Mouse (Mus musculus) liver, adult 2 months (tissue): ENCODE measurements around the gene Gtsf2. TPM values are rescaled to one million over a fixed set of nuclear protein-coding genes. Genes with fewer than 3 reads are reported as not detected.
"Not testable (repeated sequence)": the region's sequence is repeated elsewhere in the genome, so short reads cannot be mapped to it uniquely, and the experiment has no call there.

Experiments used
- DNase-seq: peaks from one replicate; pipeline ENCODE4 v3.0.0-alpha.2; 2011; ENCODE audit warnings: low read depth, low spot score; ENCODE audit errors: extremely low read depth
- H3K27ac ChIP-seq: fragments of 200-500 bp; replicated peaks from 2 replicates; pipeline ENCODE4 v1.5.1; 2012; ENCODE audit warnings: low read depth, mild to moderate bottlenecking, control low read depth, inconsistent platforms, low read length; ENCODE audit not compliant: insufficient read depth
- H3K27me3 ChIP-seq: fragments of 200-500 bp; 2 replicates; pipeline ENCODE4 v1.6.1; 2012; ENCODE audit warnings: mild to moderate bottlenecking, moderate library complexity, low read length, inconsistent platforms; ENCODE audit not compliant: control insufficient read depth, insufficient read depth
- H3K36me3 ChIP-seq: fragments of 200-500 bp; 2 replicates; pipeline ENCODE4 v1.6.1; 2012; ENCODE audit warnings: low read length, inconsistent platforms; ENCODE audit not compliant: control insufficient read depth, insufficient read depth
- H3K4me1 ChIP-seq: fragments of 200-500 bp; 2 replicates; pipeline ENCODE4 v1.6.1; 2011; ENCODE audit warnings: low read length; ENCODE audit not compliant: control insufficient read depth, insufficient read depth
- H3K4me3 ChIP-seq: fragments of 200-500 bp; 2 replicates; pipeline ENCODE4 v1.5.1; 2011; ENCODE audit warnings: low read depth, mild to moderate bottlenecking, control low read depth, low read length, moderate library complexity; ENCODE audit not compliant: insufficient read depth
- H3K79me2 ChIP-seq: fragments of 200-500 bp; 2 replicates; pipeline ENCODE4 v1.6.1; 2012; ENCODE audit warnings: inconsistent platforms, mild to moderate bottlenecking, low read length, moderate library complexity; ENCODE audit not compliant: control insufficient read depth, insufficient read depth
- H3K9ac ChIP-seq: fragments of 200-500 bp; 2 replicates; pipeline ENCODE4 v1.6.1; 2012; ENCODE audit warnings: low read depth, mild to moderate bottlenecking, control low read depth, inconsistent platforms, low read length
- CTCF ChIP-seq: fragments of 200-500 bp; IDR thresholded peaks from 2 replicates; pipeline ENCODE4 v1.5.1; 2011; ENCODE audit warnings: low read depth, low read length, control low read depth
- POLR2A ChIP-seq: fragments of 200-500 bp; IDR thresholded peaks from 2 replicates; pipeline ENCODE4 v1.6.1; 2011; ENCODE audit warnings: low read length, control low read depth; ENCODE audit not compliant: insufficient read depth; ENCODE audit errors: extremely low read depth
- WGBS: fragments of 180-500 bp; shearing (Covaris S2); methylation state at CpG from one replicate; pipeline ENCODE4 v1.1.7; 2018; 5-methylcytosine and 5-hydroxymethylcytosine counted together
- polyA plus RNA-seq: library from polyadenylated mRNA; depleted of rRNA; stranded (reverse); fragments of >200 nt; gene quantifications from 2 replicates; pipeline ENCODE4 v1.2.3, GENCODE M21; 2012; rRNA removed
- total RNA-seq: library from RNA; depleted of rRNA; stranded (reverse); fragments of >200 nt; gene quantifications from 2 replicates; pipeline ENCODE4 v1.2.3, GENCODE M21; 2014; rRNA removed

Gtsf2 gene
- total and polyA plus RNA-seq, 2 experiments, result not detected

DNA sequence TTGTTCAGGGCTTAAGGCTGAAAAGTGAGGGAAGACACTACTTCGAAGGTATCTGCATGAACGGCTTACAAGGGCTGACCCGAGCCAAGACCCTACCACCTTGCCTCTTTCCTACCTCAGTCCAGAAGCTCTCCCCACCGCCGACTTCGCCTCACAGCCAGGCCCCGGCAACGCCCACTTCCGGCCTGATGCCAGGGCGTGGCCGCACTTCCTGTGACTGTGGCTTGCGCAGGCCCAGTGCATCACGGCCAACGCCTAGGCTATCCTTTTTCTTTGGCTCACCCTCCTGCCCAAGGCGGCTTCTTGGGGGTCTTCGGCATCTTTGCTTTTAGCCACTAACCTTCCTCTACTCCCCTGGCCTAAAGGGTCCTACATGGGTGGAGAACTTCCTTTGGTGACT, 18.0 kb downstream of the Gtsf2 start, which contains the start of gene Gtsf1:
Gene Gtsf1, minus strand, starts transcription at position 230 of the 400 bp plus-strand sequence.
- no peaks in the 10 kb centered on the region for H3K36me3 ChIP-seq
- H3K9ac ChIP-seq, result no peak within 1 kb of the TSS
- no peaks in the 10 kb centered on the region for H3K27me3 ChIP-seq
- H3K4me3 ChIP-seq, result no peak within 1 kb of the TSS
- TF ChIP-seq POLR2A, result no peak
- TF ChIP-seq CTCF, result no peak
- no peaks in the 10 kb centered on the region for H3K79me2 ChIP-seq
- WGBS, result 94% methylated on average over 16 of the region's 16 CpGs
- no peaks in the 10 kb centered on the region for H3K4me1 ChIP-seq
- no peak for DNase-seq
- no peak within 1 kb of the TSS for H3K27ac ChIP-seq

GRCm38 (mm10) chr15:103427017-103427416, 21.3 kb downstream of the Gtsf2 start:
- TF ChIP-seq CTCF (no peak), POLR2A (no peak)
- 44% methylated on average over 2 of the region's 2 CpGs for WGBS
- Histone ChIP-seq H3K4me3 (no peak overlapping the region), H3K36me3 (no peaks in the 10 kb centered on the region), H3K79me2 (no peaks in the 10 kb centered on the region), H3K27ac (no peak overlapping the region), H3K4me1 (no peaks in the 10 kb centered on the region), H3K9ac (no peak overlapping the region), H3K27me3 (no peaks in the 10 kb centered on the region)
- no peak for DNase-seq

GRCm38 (mm10) chr15:103405586-103405985, 42.7 kb downstream of the Gtsf2 start:
- H3K36me3 ChIP-seq, H3K4me3 ChIP-seq, DNase-seq, H3K79me2 ChIP-seq, H3K4me1 ChIP-seq, H3K27ac ChIP-seq, H3K9ac ChIP-seq, H3K27me3 ChIP-seq: not testable (repeated sequence)
- WGBS, result 93% methylated on average over 3 of the region's 3 CpGs

DNA sequence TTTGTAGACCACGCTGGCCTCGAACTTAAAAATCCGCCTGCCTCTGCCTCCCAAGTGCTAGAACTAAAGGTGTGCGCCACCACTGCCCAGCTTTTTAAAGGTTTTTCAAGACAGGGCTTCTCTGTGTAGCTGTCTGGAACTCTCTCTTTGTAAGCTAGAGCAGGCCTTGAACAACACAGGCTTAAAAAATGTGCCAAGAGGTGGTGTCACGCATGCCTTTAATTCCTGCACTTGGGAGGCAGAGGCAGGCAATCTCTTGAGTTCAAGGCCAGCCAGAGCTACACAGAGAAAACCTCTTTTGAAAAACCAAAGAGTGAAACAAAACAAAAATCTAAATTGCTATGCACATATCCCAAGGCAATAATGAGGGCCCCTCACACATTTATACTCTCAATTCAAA, 46.9 kb downstream of the Gtsf2 start:
- no peak overlapping the region for H3K27ac ChIP-seq
- H3K9ac ChIP-seq, result no peak overlapping the region
- H3K79me2 ChIP-seq, result no peaks in the 10 kb centered on the region
- 95% methylated on average over 5 of the region's 5 CpGs for WGBS
- H3K27me3 ChIP-seq, result no peaks in the 10 kb centered on the region
- no peak for TF ChIP-seq POLR2A
- no peak for TF ChIP-seq CTCF
- H3K4me1 ChIP-seq, result no peaks in the 10 kb centered on the region
- no peaks in the 10 kb centered on the region for H3K36me3 ChIP-seq
- H3K4me3 ChIP-seq, result no peak overlapping the region
- no peak for DNase-seq

- no peak overlapping the region for H3K4me3 ChIP-seq
- no peaks in the 10 kb centered on the region for H3K36me3 ChIP-seq
- no peak overlapping the region for H3K9ac ChIP-seq
- H3K27ac ChIP-seq, result no peak overlapping the region
- no peak for TF ChIP-seq CTCF
- no peak for TF ChIP-seq POLR2A
- H3K79me2 ChIP-seq, result no peaks in the 10 kb centered on the region
- no peaks in the 10 kb centered on the region for H3K27me3 ChIP-seq
- no peak for DNase-seq
- no peaks in the 10 kb centered on the region for H3K4me1 ChIP-seq
Observed at GRCm38 (mm10) chr15:103393577-103393976, 54.7 kb downstream of the Gtsf2 start.

Other genes with a start within 250 kb of the Gtsf2 start
- 14.1 and 14.9 TPM in 2 replicates for gene Cbx5, start 208.7 kb downstream of the Gtsf2 start, total RNA-seq
- gene Cbx5, start 208.7 kb downstream of the Gtsf2 start, polyA plus RNA-seq, result 4.2 and 5.2 TPM in 2 replicates
- 58.2 and 58.9 TPM in 2 replicates for gene Hnrnpa1, start 208.0 kb downstream of the Gtsf2 start, total RNA-seq
- gene Hnrnpa1, start 208.0 kb downstream of the Gtsf2 start, polyA plus RNA-seq, result 16.3 and 17.7 TPM in 2 replicates
- gene Nfe2, start 190.1 kb downstream of the Gtsf2 start, total RNA-seq, result 0.40 and 0.74 TPM in 2 replicates
- 2.3 and 4.9 TPM in 2 replicates for gene Nfe2, start 190.1 kb downstream of the Gtsf2 start, polyA plus RNA-seq
- 55.9 and 73.0 TPM in 2 replicates for gene Copz1, start 175.8 kb downstream of the Gtsf2 start, total RNA-seq
- 131 and 142 TPM in 2 replicates for gene Copz1, start 175.8 kb downstream of the Gtsf2 start, polyA plus RNA-seq
- gene Gpr84, start 137.9 kb downstream of the Gtsf2 start, total RNA-seq, result 0.07 and 0.09 TPM in 2 replicates
- 0.12 and 0.19 TPM in 2 replicates for gene Gpr84, start 137.9 kb downstream of the Gtsf2 start, polyA plus RNA-seq
- 0.92 and 2.1 TPM in 2 replicates for gene Zfp385a, start 108.4 kb downstream of the Gtsf2 start, total RNA-seq
- 14.9 and 17.1 TPM in 2 replicates for gene Zfp385a, start 108.4 kb downstream of the Gtsf2 start, polyA plus RNA-seq
- 3.0 and 5.4 TPM in 2 replicates for gene Itga5, start 81.7 kb downstream of the Gtsf2 start, total RNA-seq
- gene Itga5, start 81.7 kb downstream of the Gtsf2 start, polyA plus RNA-seq, result 18.0 and 28.1 TPM in 2 replicates
- gene Gtsf1, start 18.0 kb downstream of the Gtsf2 start, total RNA-seq, result not detected in 2 replicates
- gene Gtsf1, start 18.0 kb downstream of the Gtsf2 start, polyA plus RNA-seq, result not detected in 2 replicates
- 6.2 and 6.3 TPM in 2 replicates for gene Nckap1l, start 5.3 kb upstream of the Gtsf2 start, total RNA-seq
- 1.1 and 2.2 TPM in 2 replicates for gene Nckap1l, start 5.3 kb upstream of the Gtsf2 start, polyA plus RNA-seq
- 0.46 and 0.81 TPM in 2 replicates for gene Pde1b, start 54.6 kb upstream of the Gtsf2 start, total RNA-seq
- gene Pde1b, start 54.6 kb upstream of the Gtsf2 start, polyA plus RNA-seq, result 0.55 and 1.0 TPM in 2 replicates
- 0.09 TPM in 1 of 2 replicates, not detected in the other for gene Ppp1r1a, start 89.5 kb upstream of the Gtsf2 start, total RNA-seq
- not detected in 2 replicates for gene Ppp1r1a, start 89.5 kb upstream of the Gtsf2 start, polyA plus RNA-seq
- not detected in 2 replicates for gene Glycam1, start 116.6 kb upstream of the Gtsf2 start, total RNA-seq
- gene Glycam1, start 116.6 kb upstream of the Gtsf2 start, polyA plus RNA-seq, result not detected in 2 replicates